Mouse (Mus musculus): ENCODE measurements at regions not wholly inside any gene's neighbourhood (a gene's known extent, or its start where the extent isn't known, plus 50 kb on each side); places are given as distances from the start of the nearest gene placed in this dataset.

DNA sequence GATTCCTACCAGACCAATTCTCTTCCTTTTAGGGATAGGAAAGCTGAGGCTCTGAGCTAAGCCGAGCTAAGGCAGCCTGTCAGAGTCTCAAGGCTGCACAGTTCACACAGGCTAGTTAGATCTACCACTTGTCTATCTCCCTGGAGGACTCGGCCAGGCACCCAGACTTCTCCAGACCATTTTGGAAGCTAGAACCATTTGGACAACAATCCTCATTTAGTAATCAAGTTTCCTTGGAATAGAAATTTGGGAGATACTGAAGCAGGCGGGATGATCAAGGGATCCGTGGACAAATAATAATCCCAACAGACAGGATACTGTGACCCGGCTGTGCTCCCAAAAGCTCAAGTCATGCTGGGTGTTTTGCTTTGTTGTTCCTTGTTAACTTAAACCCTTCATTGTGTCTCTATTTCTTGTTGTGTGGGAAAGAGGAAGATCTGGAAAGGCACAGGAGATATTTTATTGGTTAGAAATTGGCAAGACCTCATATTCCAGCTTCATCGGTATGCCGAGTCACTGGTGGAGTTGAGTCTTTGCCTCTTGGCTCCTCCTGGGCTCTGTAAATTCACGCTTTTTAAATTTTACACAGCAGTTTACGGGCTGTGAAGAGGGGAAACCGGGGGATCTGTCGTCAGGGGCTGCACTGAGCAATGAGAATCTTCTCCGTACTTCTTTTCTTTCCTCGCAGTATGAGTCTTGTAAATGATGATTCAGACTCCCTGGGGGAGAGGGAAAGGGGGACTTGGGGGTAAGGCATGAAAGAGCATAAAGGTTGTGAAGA, 444.2 kb upstream of the Tnp1 start:
- Histone ChIP-seq H3K9me3 (replicated peaks; ENCODE audit: control insufficient read depth, low read length, poor library complexity, severe bottlenecking) (no peaks in the 10 kb centered on the region), H3K27me3 (ENCODE audit: control insufficient read depth, insufficient read depth, low read depth, low read length) (no peaks in the 10 kb centered on the region), H3K4me3 (ENCODE audit: low read depth, low read length) (no peak overlapping the region), H3K36me3 (ENCODE audit: control insufficient read depth, insufficient read depth, low read length) (no peaks in the 10 kb centered on the region), H3K4me2 (ENCODE audit: low read length) (no peak overlapping the region), H3K4me1 (ENCODE audit: control insufficient read depth, insufficient read depth, low read length) (peaks cover 5% of the 10 kb centered on the region; the same call in 1 of the 2 replicates), H3K9ac (ENCODE audit: low read depth, low read length) (no peak overlapping the region), H3K27ac (ENCODE audit: low read length) (no peak overlapping the region)
- 25% methylated on average over 13 of the region's 13 CpGs for WGBS
- ATAC-seq, result no peak

DNA sequence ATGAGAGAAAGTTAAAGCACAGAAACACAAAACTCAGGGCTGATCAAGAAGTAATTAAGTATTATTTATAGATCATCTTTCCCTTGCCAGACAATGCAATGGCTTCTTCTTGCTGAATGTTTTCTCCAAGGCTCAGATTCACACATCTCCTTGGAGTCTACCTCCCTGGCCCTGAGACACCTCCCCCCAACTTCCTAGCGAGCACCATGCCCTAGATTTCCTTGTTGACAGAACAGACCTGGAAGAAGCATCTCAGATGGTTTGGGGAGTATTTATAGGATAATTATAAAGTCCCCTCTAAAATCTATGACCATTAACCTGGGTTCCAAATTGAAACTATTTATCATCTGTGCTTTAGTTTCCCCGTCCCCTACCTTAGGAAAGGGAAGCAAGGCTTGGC, 441.6 kb upstream of the Tnp1 start:
- Histone ChIP-seq H3K9me3 (replicated peaks; ENCODE audit: control insufficient read depth, low read length, poor library complexity, severe bottlenecking) (no peaks in the 10 kb centered on the region), H3K9ac (ENCODE audit: low read depth, low read length) (no peak overlapping the region), H3K4me1 (ENCODE audit: control insufficient read depth, insufficient read depth, low read length) (peaks cover 5% of the 10 kb centered on the region; the same call in 1 of the 2 replicates), H3K27me3 (ENCODE audit: control insufficient read depth, insufficient read depth, low read depth, low read length) (no peaks in the 10 kb centered on the region), H3K4me2 (ENCODE audit: low read length) (no peak overlapping the region), H3K36me3 (ENCODE audit: control insufficient read depth, insufficient read depth, low read length) (no peaks in the 10 kb centered on the region), H3K27ac (ENCODE audit: low read length) (no peak overlapping the region), H3K4me3 (ENCODE audit: low read depth, low read length) (no peak overlapping the region)
- no peak for ATAC-seq
- 84% methylated on average over 2 of the region's 2 CpGs for WGBS

DNA sequence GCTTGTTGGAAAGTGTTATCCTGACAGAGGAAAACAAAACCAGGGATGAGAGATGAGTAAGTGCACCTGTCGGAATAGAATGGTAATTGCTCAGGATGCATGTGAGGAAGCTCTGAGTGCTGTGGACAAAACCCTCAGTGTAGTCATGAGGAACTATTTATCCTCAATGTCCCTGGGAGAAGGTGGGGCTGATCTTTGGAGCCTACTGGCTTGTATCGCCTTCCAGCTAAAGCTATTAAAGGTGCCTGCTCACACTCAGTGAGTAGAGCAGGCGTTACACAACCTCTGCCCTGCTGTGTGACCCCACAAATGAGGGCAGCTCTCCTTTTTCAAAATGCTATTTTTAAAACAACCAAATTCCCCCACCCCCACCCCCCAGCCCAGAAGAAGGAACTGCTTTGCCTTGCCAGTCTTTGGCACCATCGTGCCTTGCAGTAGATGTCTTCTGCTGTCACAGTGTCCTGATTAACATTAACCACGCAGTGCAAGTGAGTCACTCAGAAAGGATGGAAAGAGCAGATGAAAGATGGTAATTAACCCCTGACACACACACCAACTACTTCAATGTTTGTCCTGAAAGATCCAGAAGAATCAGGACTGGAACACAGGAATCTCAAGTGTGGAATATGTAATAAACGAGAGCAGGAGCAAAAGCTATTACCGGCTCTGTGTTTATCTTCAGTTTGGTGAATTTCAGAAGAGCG, 440.8 kb upstream of the Tnp1 start:
- Histone ChIP-seq H3K4me3 (ENCODE audit: low read depth, low read length) (no peak overlapping the region), H3K4me1 (ENCODE audit: control insufficient read depth, insufficient read depth, low read length) (peaks cover 5% of the 10 kb centered on the region; the same call in 1 of the 2 replicates), H3K9me3 (replicated peaks; ENCODE audit: control insufficient read depth, low read length, poor library complexity, severe bottlenecking) (no peaks in the 10 kb centered on the region), H3K4me2 (ENCODE audit: low read length) (no peak overlapping the region), H3K27me3 (ENCODE audit: control insufficient read depth, insufficient read depth, low read depth, low read length) (no peaks in the 10 kb centered on the region), H3K27ac (ENCODE audit: low read length) (no peak overlapping the region), H3K9ac (ENCODE audit: low read depth, low read length) (no peak overlapping the region), H3K36me3 (ENCODE audit: control insufficient read depth, insufficient read depth, low read length) (no peaks in the 10 kb centered on the region)
- ATAC-seq, result no peak
- WGBS, result 91% methylated on average over 8 of the region's 8 CpGs

DNA sequence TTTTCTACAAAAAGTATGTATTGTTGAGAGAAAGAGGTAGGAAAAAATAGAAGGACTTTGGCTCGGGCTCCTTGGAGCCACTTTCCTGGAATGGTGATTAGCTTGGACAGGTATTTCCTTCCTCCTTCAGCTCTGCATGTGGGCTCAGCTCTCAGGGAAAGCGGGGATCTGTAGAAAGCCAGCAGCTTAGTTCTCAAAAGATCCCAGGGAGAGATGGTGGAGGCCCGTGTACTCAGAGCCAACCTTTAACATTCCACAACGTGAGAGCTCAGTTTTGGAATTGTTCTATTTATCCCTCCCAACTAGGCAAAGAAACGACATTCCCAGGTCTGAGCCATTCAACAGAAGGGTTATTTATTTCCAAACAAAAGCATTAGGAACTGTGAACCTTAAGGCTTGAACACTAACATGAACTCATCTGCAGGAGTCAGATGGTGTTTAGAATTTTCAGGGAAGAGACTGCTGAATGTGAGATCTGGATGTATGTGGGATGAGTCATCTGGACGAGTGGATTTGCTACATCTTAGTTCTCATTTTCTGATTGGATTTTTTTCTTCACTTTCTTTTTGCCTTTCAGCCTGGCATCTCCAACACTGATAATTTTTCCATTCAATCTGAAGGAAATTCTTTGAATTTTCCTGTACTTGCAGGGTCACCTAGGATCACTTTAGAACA, 428.6 kb upstream of the Tnp1 start:
- no peaks in the 10 kb centered on the region for H3K36me3 ChIP-seq (ENCODE audit: control insufficient read depth, insufficient read depth, low read length)
- H3K4me2 ChIP-seq (ENCODE audit: low read length), result no peak overlapping the region
- no peak overlapping the region for H3K4me3 ChIP-seq (ENCODE audit: low read depth, low read length)
- no peak overlapping the region for H3K9ac ChIP-seq (ENCODE audit: low read depth, low read length)
- no peaks in the 10 kb centered on the region for H3K27me3 ChIP-seq (ENCODE audit: control insufficient read depth, insufficient read depth, low read depth, low read length)
- no peaks in the 10 kb centered on the region for H3K4me1 ChIP-seq (ENCODE audit: control insufficient read depth, insufficient read depth, low read length)
- 44% methylated on average over 6 of the region's 6 CpGs for WGBS
- no peaks in the 10 kb centered on the region for H3K9me3 ChIP-seq (replicated peaks; ENCODE audit: control insufficient read depth, low read length, poor library complexity, severe bottlenecking)
- ATAC-seq, result no peak
- H3K27ac ChIP-seq (ENCODE audit: low read length), result no peak overlapping the region

DNA sequence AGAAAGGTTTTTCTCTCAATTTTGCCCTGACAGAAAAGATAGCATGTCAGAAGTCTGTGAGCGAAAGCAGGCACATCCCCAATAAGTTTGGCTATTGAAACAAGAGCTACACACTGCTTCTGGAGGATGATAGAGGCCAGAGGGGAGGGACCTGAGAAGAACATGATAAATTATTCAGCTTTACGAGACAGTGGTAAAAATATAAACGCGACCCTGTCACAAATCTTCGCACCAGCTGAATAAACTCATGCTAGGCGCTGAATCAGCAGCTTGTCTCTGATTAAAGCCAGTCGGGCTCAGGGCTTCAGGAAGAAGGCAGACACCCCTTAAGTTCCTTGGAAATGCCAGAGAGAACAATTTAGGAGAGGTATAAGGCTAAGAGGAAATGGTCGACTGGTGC, 422.7 kb upstream of the Tnp1 start:
- no peaks in the 10 kb centered on the region for H3K4me1 ChIP-seq (ENCODE audit: control insufficient read depth, insufficient read depth, low read length)
- no peak overlapping the region for H3K4me2 ChIP-seq (ENCODE audit: low read length)
- no peak overlapping the region for H3K4me3 ChIP-seq (ENCODE audit: low read depth, low read length)
- no peak overlapping the region for H3K9ac ChIP-seq (ENCODE audit: low read depth, low read length)
- H3K27ac ChIP-seq (ENCODE audit: low read length), result no peak overlapping the region
- H3K9me3 ChIP-seq (replicated peaks; ENCODE audit: control insufficient read depth, low read length, poor library complexity, severe bottlenecking), result no peaks in the 10 kb centered on the region
- no peaks in the 10 kb centered on the region for H3K36me3 ChIP-seq (ENCODE audit: control insufficient read depth, insufficient read depth, low read length)
- H3K27me3 ChIP-seq (ENCODE audit: control insufficient read depth, insufficient read depth, low read depth, low read length), result no peaks in the 10 kb centered on the region
- no peak for ATAC-seq
- WGBS, result 70% methylated on average over 8 of the region's 8 CpGs

DNA sequence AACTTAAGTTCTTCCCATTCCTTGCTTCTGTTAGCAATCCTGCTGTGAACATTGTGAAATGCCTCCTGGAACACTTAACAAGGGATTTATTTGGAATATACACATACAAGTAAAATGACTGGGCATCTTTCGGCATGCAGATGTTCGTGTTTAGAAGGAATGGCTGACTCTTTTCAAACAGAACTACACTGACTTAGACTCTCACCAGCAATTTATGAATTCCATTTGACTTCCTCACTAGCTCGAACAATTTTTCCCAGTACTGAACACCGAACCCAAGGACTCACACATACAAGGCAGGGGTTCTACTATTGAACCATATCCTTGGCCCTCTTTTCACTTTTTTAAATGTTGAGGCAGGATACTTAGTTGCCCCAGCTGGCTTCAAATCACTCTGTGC, 412.4 kb upstream of the Tnp1 start:
- no peak for ATAC-seq
- Histone ChIP-seq H3K27ac (ENCODE audit: low read length) (no peak overlapping the region), H3K27me3 (ENCODE audit: control insufficient read depth, insufficient read depth, low read depth, low read length) (no peaks in the 10 kb centered on the region), H3K36me3 (ENCODE audit: control insufficient read depth, insufficient read depth, low read length) (no peaks in the 10 kb centered on the region), H3K9me3 (replicated peaks; ENCODE audit: control insufficient read depth, low read length, poor library complexity, severe bottlenecking) (no peaks in the 10 kb centered on the region), H3K4me3 (ENCODE audit: low read depth, low read length) (no peak overlapping the region), H3K9ac (ENCODE audit: low read depth, low read length) (no peak overlapping the region), H3K4me2 (ENCODE audit: low read length) (no peak overlapping the region), H3K4me1 (ENCODE audit: control insufficient read depth, insufficient read depth, low read length) (no peaks in the 10 kb centered on the region)
- WGBS, result 92% methylated on average over 4 of the region's 4 CpGs

DNA sequence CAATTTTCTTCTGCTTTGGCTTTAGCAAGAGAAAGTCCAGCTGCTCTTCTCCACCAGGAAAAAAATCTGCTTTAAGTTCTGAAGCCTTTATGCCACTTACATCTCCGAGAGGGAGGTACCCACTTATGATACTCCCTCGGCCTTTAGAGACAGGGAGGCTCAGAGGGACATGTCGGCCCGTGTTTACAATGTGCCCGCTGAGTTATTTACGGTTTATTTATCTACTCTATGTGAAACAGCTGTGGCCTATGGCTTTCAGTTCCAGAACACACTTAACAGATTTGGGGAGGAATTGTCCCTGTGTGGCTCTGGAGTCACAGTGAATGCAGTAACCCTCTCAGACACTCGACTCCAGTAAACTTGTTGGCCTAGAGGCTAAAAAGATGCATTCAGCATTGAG, 409.3 kb upstream of the Tnp1 start:
- H3K4me1 ChIP-seq (ENCODE audit: control insufficient read depth, insufficient read depth, low read length), result no peaks in the 10 kb centered on the region
- H3K9ac ChIP-seq (ENCODE audit: low read depth, low read length), result no peak overlapping the region
- WGBS, result 90% methylated on average over 7 of the region's 7 CpGs
- H3K4me3 ChIP-seq (ENCODE audit: low read depth, low read length), result no peak overlapping the region
- no peaks in the 10 kb centered on the region for H3K27me3 ChIP-seq (ENCODE audit: control insufficient read depth, insufficient read depth, low read depth, low read length)
- no peak overlapping the region for H3K27ac ChIP-seq (ENCODE audit: low read length)
- H3K4me2 ChIP-seq (ENCODE audit: low read length), result no peak overlapping the region
- no peak for ATAC-seq
- no peaks in the 10 kb centered on the region for H3K36me3 ChIP-seq (ENCODE audit: control insufficient read depth, insufficient read depth, low read length)
- H3K9me3 ChIP-seq (replicated peaks; ENCODE audit: control insufficient read depth, low read length, poor library complexity, severe bottlenecking), result no peaks in the 10 kb centered on the region

DNA sequence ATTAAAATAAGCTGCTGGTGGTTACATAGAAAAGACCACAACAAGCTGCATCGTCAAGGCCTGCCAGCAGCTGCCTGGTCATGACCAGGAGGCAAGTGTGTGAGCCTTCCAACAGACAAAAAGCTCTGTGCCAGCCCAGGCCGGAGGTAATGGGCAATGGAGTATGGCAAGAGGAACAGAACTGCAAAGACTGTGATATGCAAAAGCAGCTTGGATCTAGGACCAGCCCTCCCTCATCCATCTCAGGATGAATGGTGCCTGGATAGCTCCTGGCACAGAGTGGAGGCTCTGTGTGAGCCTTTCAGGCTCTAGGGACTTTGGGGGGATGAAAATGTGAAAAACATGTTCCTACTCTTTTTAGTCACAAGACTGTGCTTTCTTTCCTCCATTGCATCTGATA, 402.5 kb upstream of the Tnp1 start:
- H3K4me1 ChIP-seq (ENCODE audit: control insufficient read depth, insufficient read depth, low read length), result no peaks in the 10 kb centered on the region
- no peak overlapping the region for H3K4me3 ChIP-seq (ENCODE audit: low read depth, low read length)
- no peaks in the 10 kb centered on the region for H3K36me3 ChIP-seq (ENCODE audit: control insufficient read depth, insufficient read depth, low read length)
- no peak for ATAC-seq
- H3K27ac ChIP-seq (ENCODE audit: low read length), result no peak overlapping the region
- 77% methylated on average over 2 of the region's 2 CpGs for WGBS
- no peak overlapping the region for H3K9ac ChIP-seq (ENCODE audit: low read depth, low read length)
- H3K27me3 ChIP-seq (ENCODE audit: control insufficient read depth, insufficient read depth, low read depth, low read length), result no peaks in the 10 kb centered on the region
- no peak overlapping the region for H3K4me2 ChIP-seq (ENCODE audit: low read length)
- no peaks in the 10 kb centered on the region for H3K9me3 ChIP-seq (replicated peaks; ENCODE audit: control insufficient read depth, low read length, poor library complexity, severe bottlenecking)

DNA sequence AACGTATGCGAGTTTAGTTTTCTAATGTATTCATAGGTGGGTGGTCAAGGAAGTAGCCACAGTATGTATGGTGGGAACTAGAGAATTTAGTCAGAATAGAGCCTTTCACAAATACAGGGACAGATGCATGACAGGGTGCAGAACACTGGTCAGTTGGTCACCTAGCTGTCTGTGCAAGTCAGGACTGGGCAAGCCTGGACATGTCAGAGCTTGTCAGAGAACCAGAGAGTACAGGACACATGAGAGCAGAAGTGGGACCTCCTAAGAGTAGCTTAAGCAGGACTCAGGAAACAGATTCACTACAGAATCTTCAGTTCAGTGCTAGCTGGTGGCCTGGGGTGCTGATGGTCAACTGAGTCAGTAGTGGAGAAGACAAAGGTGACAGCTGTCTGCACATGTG, 395.7 kb upstream of the Tnp1 start:
- no peaks in the 10 kb centered on the region for H3K36me3 ChIP-seq (ENCODE audit: control insufficient read depth, insufficient read depth, low read length)
- no peak for ATAC-seq
- no peaks in the 10 kb centered on the region for H3K27me3 ChIP-seq (ENCODE audit: control insufficient read depth, insufficient read depth, low read depth, low read length)
- 92% methylated on average over 2 of the region's 2 CpGs for WGBS
- no peaks in the 10 kb centered on the region for H3K4me1 ChIP-seq (ENCODE audit: control insufficient read depth, insufficient read depth, low read length)
- no peak overlapping the region for H3K27ac ChIP-seq (ENCODE audit: low read length)
- no peak overlapping the region for H3K4me2 ChIP-seq (ENCODE audit: low read length)
- no peaks in the 10 kb centered on the region for H3K9me3 ChIP-seq (replicated peaks; ENCODE audit: control insufficient read depth, low read length, poor library complexity, severe bottlenecking)
- H3K9ac ChIP-seq (ENCODE audit: low read depth, low read length), result no peak overlapping the region
- H3K4me3 ChIP-seq (ENCODE audit: low read depth, low read length), result no peak overlapping the region
